Mouse (Mus musculus) midbrain, embryonic 12.5 days (tissue): ENCODE measurements around the gene Hmgcl. TPM values are rescaled to one million over a fixed set of nuclear protein-coding genes. Genes with fewer than 3 reads are reported as not detected.
A peak's percentile ranks its signal among the peaks of the same experiment; 100 is the strongest.

Experiments
- ATAC-seq: fragments of 200-750 bp; cut with Nextera tagmentation; 2 replicates; pipeline ENCODE4 v1.8.0; 2017; ENCODE audit warnings: low read depth, moderate TSS enrichment, moderate library complexity; ENCODE audit not compliant: low FRiP score
- H3K27ac ChIP-seq: fragments of 300-500 bp; sonication (generic); replicated peaks from 2 replicates; pipeline ENCODE4 v1.5.1; 2016; ENCODE audit warnings: mild to moderate bottlenecking
- H3K27me3 ChIP-seq: fragments of 300-500 bp; sonication (generic); 2 replicates; pipeline ENCODE4 v1.6.1; 2016; ENCODE audit warnings: mild to moderate bottlenecking
- H3K36me3 ChIP-seq: fragments of 300-500 bp; sonication (generic); 2 replicates; pipeline ENCODE4 v1.6.1; 2016
- H3K4me1 ChIP-seq: fragments of 300-500 bp; sonication (generic); 2 replicates; pipeline ENCODE4 v1.6.1; 2016
- H3K4me2 ChIP-seq: fragments of 300-500 bp; sonication (generic); replicated peaks from 2 replicates; pipeline ENCODE4 v1.6.1; 2016; ENCODE audit warnings: mild to moderate bottlenecking, moderate library complexity
- H3K4me3 ChIP-seq: fragments of 300-500 bp; sonication (generic); 2 replicates; pipeline ENCODE4 v1.5.1; 2016; ENCODE audit warnings: mild to moderate bottlenecking
- H3K9ac ChIP-seq: fragments of 300-500 bp; sonication (generic); replicated peaks from 2 replicates; pipeline ENCODE4 v1.6.1; 2016; ENCODE audit warnings: mild to moderate bottlenecking, moderate library complexity
- H3K9me3 ChIP-seq: fragments of 300-500 bp; sonication (generic); 2 replicates; pipeline ENCODE4 v1.6.1; 2016; ENCODE audit warnings: mild to moderate bottlenecking
- WGBS: fragments of 180-500 bp; shearing (Covaris S2); methylation state at CpG from one replicate; pipeline ENCODE4 v1.1.7; 2016; 5-methylcytosine and 5-hydroxymethylcytosine counted together
- polyA plus RNA-seq: library from polyadenylated mRNA; unstranded; fragments of >200 nt; fragmentation: Nextera tagmentation; extraction: Ambion mirVana; gene quantifications from 2 replicates; pipeline ENCODE4 v1.2.1, GENCODE M21; 2016

The Hmgcl gene
- polyA plus RNA-seq, 1 experiment from 2014 or later = 54.1 TPM

- H3K4me1 ChIP-seq = peaks cover 19% of the 10 kb centered on the region
- 0 out of 2 replicates have a peak, but pooled peaks cover 4% of the 10 kb centered on the region for H3K27me3 ChIP-seq
- ATAC-seq = peak; percentile 92
- H3K4me2 ChIP-seq = peak within 1 kb of the TSS; percentile 96
- peak within 1 kb of the TSS; percentile 88 for H3K27ac ChIP-seq
- H3K9ac ChIP-seq = peak within 1 kb of the TSS; percentile 86
- H3K9me3 ChIP-seq = no peaks in the 10 kb centered on the region
- WGBS = under 1% methylated on average over 56 of the region's 56 CpGs
- peaks cover 49% of the 10 kb centered on the region for H3K36me3 ChIP-seq
- peak within 1 kb of the TSS; percentile 75 for H3K4me3 ChIP-seq
These were observed 17.4 kb downstream of the Hmgcl start, which contains the start of gene Gale for GRCm38 (mm10) chr4:135963457-135964193. Gene Gale (plus strand): TSS chr4:135963727.

- Histone ChIP-seq H3K27ac (0 out of 2 replicates have a peak overlapping the region, but pooled peaks have one; percentile 63), H3K4me3 (peak overlapping the region; percentile 75), H3K9me3 (no peaks in the 10 kb centered on the region), H3K9ac (peak overlapping the region; percentile 86), H3K36me3 (peaks cover 50% of the 10 kb centered on the region), H3K27me3 (0 out of 2 replicates have a peak, but pooled peaks cover 4% of the 10 kb centered on the region), H3K4me1 (peaks cover 19% of the 10 kb centered on the region), H3K4me2 (peak overlapping the region; percentile 96)
- WGBS = 5% methylated on average over 12 of the region's 12 CpGs
- ATAC-seq = no peak
These were observed 18.2 kb downstream of the Hmgcl start for GRCm38 (mm10) chr4:135964426-135964825.

- Histone ChIP-seq H3K4me3 (no peak overlapping the region), H3K9ac (0 out of 2 replicates have a peak overlapping the region, but pooled peaks have one; percentile 86), H3K36me3 (peaks cover 54% of the 10 kb centered on the region), H3K4me1 (peaks cover 23% of the 10 kb centered on the region), H3K27me3 (0 out of 2 replicates have a peak, but pooled peaks cover 4% of the 10 kb centered on the region), H3K9me3 (no peaks in the 10 kb centered on the region), H3K4me2 (no peak overlapping the region), H3K27ac (no peak overlapping the region)
- 85% methylated on average over 9 of the region's 9 CpGs for WGBS
- ATAC-seq = no peak
These were observed 18.9 kb downstream of the Hmgcl start for GRCm38 (mm10) chr4:135965113-135965512.

GRCm38 (mm10) chr4:135966283-135966682, 20.0 kb downstream of the Hmgcl start:
- WGBS = 90% methylated on average over 16 of the region's 16 CpGs
- Histone ChIP-seq H3K9me3 (no peaks in the 10 kb centered on the region), H3K4me2 (no peak overlapping the region), H3K27me3 (0 out of 2 replicates have a peak, but pooled peaks cover 4% of the 10 kb centered on the region), H3K4me1 (peaks cover 33% of the 10 kb centered on the region), H3K4me3 (no peak overlapping the region), H3K27ac (no peak overlapping the region), H3K9ac (no peak overlapping the region), H3K36me3 (peaks cover 62% of the 10 kb centered on the region)
- ATAC-seq = no peak

- Histone ChIP-seq H3K9ac (no peak overlapping the region), H3K27me3 (0 out of 2 replicates have a peak, but pooled peaks cover 4% of the 10 kb centered on the region), H3K27ac (no peak overlapping the region), H3K36me3 (peaks cover 54% of the 10 kb centered on the region), H3K4me1 (peaks cover 39% of the 10 kb centered on the region), H3K9me3 (no peaks in the 10 kb centered on the region), H3K4me3 (no peak overlapping the region), H3K4me2 (no peak overlapping the region)
- ATAC-seq = no peak
- WGBS = 96% methylated on average over 18 of the region's 18 CpGs
These were observed 21.0 kb downstream of the Hmgcl start for GRCm38 (mm10) chr4:135967086-135967760.

GRCm38 (mm10) chr4:135968271-135968869, 22.1 kb downstream of the Hmgcl start:
- WGBS = 68% methylated on average over 16 of the region's 19 CpGs
- no peak overlapping the region for H3K27ac ChIP-seq
- peaks cover 39% of the 10 kb centered on the region for H3K4me1 ChIP-seq
- no peak for ATAC-seq
- no peak overlapping the region for H3K4me3 ChIP-seq
- H3K9me3 ChIP-seq = no peaks in the 10 kb centered on the region
- H3K9ac ChIP-seq = no peak overlapping the region
- H3K27me3 ChIP-seq = 0 out of 2 replicates have a peak, but pooled peaks cover 4% of the 10 kb centered on the region
- peaks cover 54% of the 10 kb centered on the region for H3K36me3 ChIP-seq
- no peak overlapping the region for H3K4me2 ChIP-seq

GRCm38 (mm10) chr4:135969070-135969750, 23.0 kb downstream of the Hmgcl start:
- Histone ChIP-seq H3K27me3 (0 out of 2 replicates have a peak, but pooled peaks cover 4% of the 10 kb centered on the region), H3K4me2 (no peak overlapping the region), H3K36me3 (peaks cover 58% of the 10 kb centered on the region), H3K27ac (no peak overlapping the region), H3K9ac (0 out of 2 replicates have a peak overlapping the region, but pooled peaks have one; percentile 15), H3K9me3 (no peaks in the 10 kb centered on the region), H3K4me1 (peaks cover 35% of the 10 kb centered on the region), H3K4me3 (no peak overlapping the region)
- WGBS = 93% methylated on average over 13 of the region's 13 CpGs
- ATAC-seq = no peak

- no peak overlapping the region for H3K9ac ChIP-seq
- H3K4me1 ChIP-seq = peaks cover 28% of the 10 kb centered on the region
- 96% methylated on average over 11 of the region's 11 CpGs for WGBS
- no peak for ATAC-seq
- H3K4me3 ChIP-seq = 0 out of 2 replicates have a peak overlapping the region, but pooled peaks have one; percentile 0
- no peaks in the 10 kb centered on the region for H3K27me3 ChIP-seq
- H3K4me2 ChIP-seq = 0 out of 2 replicates have a peak overlapping the region, but pooled peaks have one; percentile 99
- no peak overlapping the region for H3K27ac ChIP-seq
- no peaks in the 10 kb centered on the region for H3K9me3 ChIP-seq
- H3K36me3 ChIP-seq = peaks cover 71% of the 10 kb centered on the region
These were observed 24.3 kb downstream of the Hmgcl start for GRCm38 (mm10) chr4:135970585-135970984.

- Histone ChIP-seq H3K4me2 (peak overlapping the region; percentile 99), H3K4me1 (peaks cover 28% of the 10 kb centered on the region), H3K27ac (peak overlapping the region; percentile 71), H3K9ac (peak overlapping the region; percentile 96), H3K4me3 (peak overlapping the region; percentile 96), H3K9me3 (no peaks in the 10 kb centered on the region), H3K36me3 (peaks cover 71% of the 10 kb centered on the region), H3K27me3 (no peaks in the 10 kb centered on the region)
- ATAC-seq = peak; percentile 17; the same call in 1 of the 2 replicates
- under 1% methylated on average over 35 of the region's 35 CpGs for WGBS
These were observed 25.7 kb downstream of the Hmgcl start for GRCm38 (mm10) chr4:135971805-135972555.

GRCm38 (mm10) chr4:135972556-135972906, 26.3 kb downstream of the Hmgcl start, which contains the start of gene Lypla2:
Gene Lypla2 (minus strand): TSS chr4:135972626.
- H3K27ac ChIP-seq = peak within 1 kb of the TSS; percentile 71
- WGBS = under 1% methylated on average over 19 of the region's 19 CpGs
- H3K27me3 ChIP-seq = no peaks in the 10 kb centered on the region
- H3K9me3 ChIP-seq = no peaks in the 10 kb centered on the region
- peak; percentile 79 for ATAC-seq
- peaks cover 69% of the 10 kb centered on the region for H3K36me3 ChIP-seq
- peak within 1 kb of the TSS; percentile 96 for H3K9ac ChIP-seq
- peak within 1 kb of the TSS; percentile 96 for H3K4me3 ChIP-seq
- H3K4me2 ChIP-seq = peak within 1 kb of the TSS; percentile 99
- peaks cover 28% of the 10 kb centered on the region for H3K4me1 ChIP-seq
